Mouse (Mus musculus): ENCODE results near the gene Gm14214.

The Gm14214 gene

GRCm38 (mm10) chr2:154720315-154720714 lies 49.5 kb downstream of the Gm14214 start:
- no peak for DNase-seq

Data from kidney, adult 8-10 months (tissue).